In genomic region chr7:65337581-65338270, GRCm38 (mm10) we compare ENCODE assay signal across 19 mouse cellular contexts.
"Had no signal": no experiment of that assay in that cellular context is flagged by ENCODE, and none has a peak within 500 bp of the region (broad histone marks: within the 10 kb centered on the region; RNA-seq: fewer than 3 reads in every experiment).

No protein-coding gene starts in this region.

- H3K27ac ChIP-seq: kidney, postnatal 0 days; layer of hippocampus, adult 2 months; limb, embryonic 10.5 days; limb, embryonic 13.5 days; lung, embryonic 15.5 days; macrophage; midbrain, embryonic 12.5 days; neural tube, embryonic 13.5 days; stomach, embryonic 15.5 days had no signal

- H3K4me3 ChIP-seq: layer of hippocampus, adult 2 months; limb, embryonic 10.5 days; limb, embryonic 13.5 days; lung, embryonic 15.5 days; midbrain, embryonic 12.5 days; myocyte; neural tube, embryonic 13.5 days; stomach, embryonic 15.5 days had no signal

- H3K4me2 ChIP-seq: limb, embryonic 13.5 days; lung, embryonic 15.5 days; midbrain, embryonic 12.5 days; neural tube, embryonic 13.5 days; stomach, embryonic 15.5 days had no signal

- H3K9ac ChIP-seq: limb, embryonic 13.5 days; lung, embryonic 15.5 days; midbrain, embryonic 12.5 days; neural tube, embryonic 13.5 days; stomach, embryonic 15.5 days had no signal

- DNase-seq: kidney, adult 2 months; kidney, postnatal 25 days; layer of hippocampus, adult 9-11 months; lung, adult 18-20 months; retina, postnatal 1 day; right cerebral cortex, postnatal 25 days; spleen, adult 18-20 months; thymus, postnatal 25 days had no signal

- H3K4me1 ChIP-seq: limb, embryonic 10.5 days; limb, embryonic 13.5 days; lung, embryonic 15.5 days; midbrain, embryonic 12.5 days; neural tube, embryonic 13.5 days; stomach, embryonic 15.5 days had no signal

- H3K27me3 ChIP-seq: limb, embryonic 13.5 days; lung, embryonic 15.5 days; midbrain, embryonic 12.5 days; neural tube, embryonic 13.5 days; stomach, embryonic 15.5 days had no signal

- ATAC-seq: midbrain, embryonic 16.5 days had no signal

- H3K9me3 ChIP-seq: limb, embryonic 10.5 days; limb, embryonic 13.5 days; lung, embryonic 15.5 days; midbrain, embryonic 12.5 days; neural tube, embryonic 13.5 days; stomach, embryonic 15.5 days had no signal
